Mouse (Mus musculus) lung, postnatal 0 days (tissue): ENCODE measurements around the gene Cryl1. TPM values are rescaled to one million over a fixed set of nuclear protein-coding genes. Genes with fewer than 3 reads are reported as not detected.
A peak's percentile ranks its signal among the peaks of the same experiment; 100 is the strongest.

ENCODE experiments used
- ATAC-seq: fragments of 200-750 bp; cut with Nextera tagmentation; 2 replicates; pipeline ENCODE4 v1.8.0; 2017; ENCODE audit warnings: moderate library complexity
- DNase-seq: peaks from one replicate; pipeline ENCODE4 v3.0.0-alpha.2; 2016; ENCODE audit warnings: low spot score
- H3K27ac ChIP-seq: fragments of 300-500 bp; sonication (generic); 2 replicates; pipeline ENCODE4 v1.5.1; 2014; ENCODE audit warnings: antibody characterized with exemption, mild to moderate bottlenecking, low read length, mixed read lengths
- H3K27me3 ChIP-seq: fragments of 300-500 bp; sonication (generic); replicated peaks from 2 replicates; pipeline ENCODE4 v1.6.1; 2014; ENCODE audit warnings: low read length, mixed read lengths; ENCODE audit not compliant: insufficient read depth
- H3K36me3 ChIP-seq: fragments of 300-500 bp; sonication (generic); 2 replicates; pipeline ENCODE4 v1.6.1; 2014; ENCODE audit warnings: low read length, mixed read lengths; ENCODE audit not compliant: insufficient read depth
- H3K4me1 ChIP-seq: fragments of 300-500 bp; sonication (generic); 2 replicates; pipeline ENCODE4 v1.6.1; 2014; ENCODE audit warnings: antibody characterized with exemption, low read depth, low read length, mixed read lengths; ENCODE audit not compliant: insufficient read depth
- H3K4me2 ChIP-seq: fragments of 300-500 bp; sonication (generic); replicated peaks from 2 replicates; pipeline ENCODE4 v1.6.1; 2014; ENCODE audit warnings: low read depth, mild to moderate bottlenecking, low read length, moderate library complexity, mixed read lengths
- H3K4me3 ChIP-seq: fragments of 300-500 bp; sonication (generic); 2 replicates; pipeline ENCODE4 v1.5.1; 2014; ENCODE audit warnings: low read depth, low read length
- H3K9ac ChIP-seq: fragments of 300-500 bp; sonication (generic); replicated peaks from 2 replicates; pipeline ENCODE4 v1.6.1; 2014; ENCODE audit warnings: low read depth, mild to moderate bottlenecking
- H3K9me3 ChIP-seq: fragments of 300-500 bp; sonication (generic); 2 replicates; pipeline ENCODE4 v1.6.1; 2016; ENCODE audit warnings: low read length, mixed read lengths
- CTCF ChIP-seq: IDR thresholded peaks from 2 replicates; pipeline ENCODE4 v1.5.1; 2016; ENCODE audit warnings: antibody characterized with exemption, mild to moderate bottlenecking
- EP300 ChIP-seq: IDR thresholded peaks from 2 replicates; pipeline ENCODE4 v1.6.1; 2016; ENCODE audit warnings: antibody characterized with exemption, mild to moderate bottlenecking, control low read depth
- WGBS: fragments of 180-500 bp; shearing (Covaris S2); extraction: QIAGEN DNeasy Blood & Tissue Kit; methylation state at CpG from one replicate; pipeline ENCODE4 v1.1.7; 2014; 5-methylcytosine and 5-hydroxymethylcytosine counted together
- polyA plus RNA-seq: library from polyadenylated mRNA; unstranded; fragments of >200 nt; fragmentation: Nextera tagmentation; extraction: Ambion mirVana; gene quantifications from 2 replicates; pipeline ENCODE4 v1.2.1, GENCODE M21; 2015

Gene Cryl1
- polyA plus RNA-seq, 1 experiment from 2014 or later, result 16.0 TPM

GRCm38 (mm10) chr14:57409106-57409505, 10.8 kb upstream of the Cryl1 start:
- Histone ChIP-seq H3K36me3 (no peaks in the 10 kb centered on the region), H3K9me3 (no peaks in the 10 kb centered on the region), H3K9ac (no peak overlapping the region), H3K4me2 (no peak overlapping the region), H3K27me3 (no peaks in the 10 kb centered on the region), H3K4me1 (no peaks in the 10 kb centered on the region; the same call in 1 of the 2 replicates), H3K4me3 (no peak overlapping the region), H3K27ac (no peak overlapping the region)
- DNase-seq (peak; percentile 45), ATAC-seq (no peak)
- TF ChIP-seq EP300, result no peak
- TF ChIP-seq CTCF, result no peak
- WGBS, result 11% methylated on average over 6 of the region's 6 CpGs

- 68% methylated on average over 8 of the region's 8 CpGs for WGBS
- H3K4me1 ChIP-seq, result no peaks in the 10 kb centered on the region; the same call in 1 of the 2 replicates
- H3K9me3 ChIP-seq, result no peaks in the 10 kb centered on the region
- no peaks in the 10 kb centered on the region for H3K27me3 ChIP-seq
- ATAC-seq, result no peak
- no peak overlapping the region for H3K4me3 ChIP-seq
- H3K9ac ChIP-seq, result no peak overlapping the region
- DNase-seq, result peak; percentile 6
- no peak overlapping the region for H3K4me2 ChIP-seq
- H3K27ac ChIP-seq, result no peak overlapping the region
- no peaks in the 10 kb centered on the region for H3K36me3 ChIP-seq
- TF ChIP-seq CTCF (no peak), EP300 (no peak)
Measured at GRCm38 (mm10) chr14:57408100-57408499, 9.8 kb upstream of the Cryl1 start.

GRCm38 (mm10) chr14:57407039-57407987, 9.0 kb upstream of the Cryl1 start:
- Histone ChIP-seq H3K9ac (no peak overlapping the region), H3K36me3 (no peaks in the 10 kb centered on the region), H3K9me3 (no peaks in the 10 kb centered on the region), H3K4me2 (peak overlapping the region; percentile 42), H3K27ac (peak overlapping the region; percentile 26; the same call in 1 of the 2 replicates), H3K4me1 (no peaks in the 10 kb centered on the region; the same call in 1 of the 2 replicates), H3K27me3 (no peaks in the 10 kb centered on the region), H3K4me3 (no peak overlapping the region)
- ATAC-seq, result peak; percentile 96
- 5% methylated on average over 12 of the region's 12 CpGs for WGBS
- peak; percentile 92 for DNase-seq
- TF ChIP-seq EP300, result peak; percentile 72
- TF ChIP-seq CTCF, result peak; percentile 74

GRCm38 (mm10) chr14:57402815-57403214, 4.5 kb upstream of the Cryl1 start:
- ATAC-seq (no peak), DNase-seq (no peak)
- no peak for TF ChIP-seq EP300
- no peak for TF ChIP-seq CTCF
- H3K9me3 ChIP-seq, result no peaks in the 10 kb centered on the region
- no peak overlapping the region for H3K27ac ChIP-seq
- H3K27me3 ChIP-seq, result no peaks in the 10 kb centered on the region
- H3K9ac ChIP-seq, result no peak overlapping the region
- no peak overlapping the region for H3K4me3 ChIP-seq
- no peak overlapping the region for H3K4me2 ChIP-seq
- H3K36me3 ChIP-seq, result no peaks in the 10 kb centered on the region
- H3K4me1 ChIP-seq, result no peaks in the 10 kb centered on the region; the same call in 1 of the 2 replicates

GRCm38 (mm10) chr14:57398813-57399427, 591 bp upstream of the Cryl1 start:
- Histone ChIP-seq H3K4me1 (no peaks in the 10 kb centered on the region; the same call in 1 of the 2 replicates), H3K27me3 (no peaks in the 10 kb centered on the region), H3K4me3 (peak overlapping the region; percentile 63), H3K36me3 (no peaks in the 10 kb centered on the region), H3K27ac (peak overlapping the region; percentile 2), H3K4me2 (peak overlapping the region; percentile 83), H3K9me3 (no peaks in the 10 kb centered on the region), H3K9ac (0 out of 2 replicates have a peak overlapping the region, but pooled peaks have one; percentile 20)
- TF ChIP-seq EP300 (peak; percentile 45; the same call in 1 of the 2 replicates), CTCF (no peak)
- DNase-seq (peak; percentile 82), ATAC-seq (peak; percentile 65)
- 5% methylated on average over 13 of the region's 13 CpGs for WGBS

- Histone ChIP-seq H3K36me3 (no peaks in the 10 kb centered on the region), H3K4me2 (no peak overlapping the region), H3K9me3 (no peaks in the 10 kb centered on the region), H3K4me3 (no peak overlapping the region), H3K27me3 (no peaks in the 10 kb centered on the region), H3K9ac (no peak overlapping the region), H3K4me1 (no peaks in the 10 kb centered on the region; the same call in 1 of the 2 replicates), H3K27ac (no peak overlapping the region)
- no peak for DNase-seq
- 85% methylated on average over 5 of the region's 5 CpGs for WGBS
- ATAC-seq, result no peak
- TF ChIP-seq CTCF (no peak), EP300 (no peak)
Measured at GRCm38 (mm10) chr14:57397221-57397620, 1.1 kb downstream of the Cryl1 start.
